Mouse (Mus musculus) thymus, adult 2 months (tissue): ENCODE results near the gene 1700092M07Rik.

Source experiments
- CTCF ChIP-seq: fragments of 200-500 bp; IDR thresholded peaks from 2 replicates; pipeline ENCODE4 v1.5.1; 2012; ENCODE audit warnings: mild to moderate bottlenecking, control low read depth, low read length, moderate library complexity, borderline replicate concordance; ENCODE audit not compliant: control insufficient read depth, poor library complexity, insufficient read depth; ENCODE audit errors: extremely low read depth
- POLR2A ChIP-seq: fragments of 200-500 bp; IDR thresholded peaks from 2 replicates; pipeline ENCODE4 v1.6.1; 2012; ENCODE audit warnings: mild to moderate bottlenecking, low read length, control low read depth, moderate library complexity; ENCODE audit not compliant: control insufficient read depth, poor library complexity, insufficient read depth; ENCODE audit errors: extremely low read depth

DNA sequence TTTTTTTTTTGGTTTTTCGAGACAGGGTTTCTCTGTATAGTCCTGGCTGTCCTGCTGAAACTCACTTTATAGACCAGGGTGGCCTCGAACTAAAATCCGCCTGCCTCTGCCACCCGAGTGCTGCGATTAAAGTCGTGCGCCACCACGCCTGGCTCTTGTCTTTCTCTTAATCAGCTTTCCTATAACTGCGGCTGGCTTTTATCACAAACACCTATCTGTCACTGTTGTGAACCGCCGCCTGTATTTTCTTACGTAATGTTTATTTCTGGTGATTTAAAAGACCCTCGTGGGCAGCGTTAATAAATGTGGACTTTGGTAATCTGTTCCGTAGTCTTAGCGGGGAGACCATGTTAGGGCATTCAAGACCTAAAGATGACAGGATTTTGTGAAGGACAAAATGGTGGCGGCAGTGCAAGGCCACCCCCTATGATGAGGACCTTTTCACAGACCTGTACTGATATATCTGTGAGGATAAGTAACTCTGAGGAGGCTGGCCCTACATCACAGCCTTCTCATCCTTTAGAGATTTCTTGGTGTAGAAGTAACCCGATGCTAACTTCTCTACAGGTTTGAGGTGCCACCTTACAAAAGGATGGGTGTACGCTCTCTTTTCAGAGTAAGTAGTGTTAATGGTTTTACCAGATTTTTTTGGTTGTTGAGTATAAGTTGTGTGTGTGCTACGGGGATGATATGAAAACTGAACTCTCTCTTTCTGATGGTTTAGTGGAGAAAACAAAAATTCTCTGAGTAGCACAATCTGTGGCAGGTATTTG lies 16.8 kb upstream of the 1700092M07Rik start:
- TF ChIP-seq CTCF: no peak
- TF ChIP-seq POLR2A: no peak
